Mouse (Mus musculus) CH12.LX (cell line): ENCODE results near the gene Plcxd2. TPM values are rescaled to one million over a fixed set of nuclear protein-coding genes. Genes with fewer than 3 reads are reported as not detected.

Source experiments
- DNase-seq: peaks from one replicate; pipeline ENCODE4 v3.0.0-alpha.2; 2013; ENCODE audit errors: extremely low read depth
- H3K27ac ChIP-seq: 2 replicates; pipeline ENCODE4 v1.5.1; 2012; ENCODE audit warnings: low read depth, mild to moderate bottlenecking, control low read depth, moderate library complexity; ENCODE audit not compliant: insufficient read depth
- H3K27me3 ChIP-seq: replicated peaks from 2 replicates; pipeline ENCODE3; 2012; ENCODE audit warnings: inconsistent platforms
- H3K36me3 ChIP-seq, 2 experiments: replicated peaks in 1 of 2; 2 replicates each; pipeline versions ENCODE3 to v1.6.1; 2012; ENCODE audit warnings: inconsistent platforms in 1 of 2, low read length in 1 of 2, mild to moderate bottlenecking in 1 of 2, mixed read lengths in 1 of 2, moderate library complexity in 1 of 2; ENCODE audit not compliant: control insufficient read depth in 1 of 2, insufficient read depth in 1 of 2
- H3K4me1 ChIP-seq, 2 experiments: 2 replicates each; pipeline ENCODE4 v1.6.1; 2012; ENCODE audit warnings: inconsistent platforms in 1 of 2, moderate library complexity in 1 of 2; ENCODE audit not compliant: insufficient read depth in 2 of 2, control insufficient read depth in 1 of 2
- H3K4me2 ChIP-seq: 2 replicates; pipeline ENCODE4 v1.6.1; 2012; ENCODE audit warnings: low read depth, mild to moderate bottlenecking, control low read depth; ENCODE audit not compliant: poor library complexity, insufficient read depth, severe bottlenecking
- H3K4me3 ChIP-seq, 3 experiments: fragments of 150-350 bp in 1 of 3; sonication (generic) in 1 of 3; replicated peaks in 1 of 3; 2 replicates each; pipeline versions ENCODE3 to v1.5.1; 2011 to 2012; ENCODE audit warnings: low read depth in 2 of 3, low read length in 2 of 3, mild to moderate bottlenecking in 2 of 3, moderate library complexity in 2 of 3, control low read depth in 1 of 3, improper control_type of control experiment in 1 of 3, inconsistent platforms in 1 of 3, mixed read lengths in 1 of 3; ENCODE audit not compliant: poor library complexity in 1 of 3
- H3K79me2 ChIP-seq: replicated peaks from 2 replicates; pipeline ENCODE4 v1.6.1; 2012; ENCODE audit warnings: mild to moderate bottlenecking, moderate library complexity; ENCODE audit not compliant: control insufficient read depth, poor library complexity, insufficient read depth, severe bottlenecking; ENCODE audit errors: extremely low read depth
- H3K9ac ChIP-seq: 2 replicates; pipeline ENCODE4 v1.6.1; 2012; ENCODE audit warnings: low read depth, mild to moderate bottlenecking, control low read depth, moderate library complexity; ENCODE audit not compliant: insufficient read depth
- H3K9me3 ChIP-seq: replicated peaks from 2 replicates; pipeline ENCODE3; 2012; ENCODE audit warnings: low read length, inconsistent platforms, mixed read lengths
- BHLHE40 ChIP-seq: IDR thresholded peaks from 2 replicates; pipeline ENCODE4 v1.6.1; 2011; ENCODE audit warnings: mild to moderate bottlenecking, low read depth, low read length, improper control_type of control experiment
- CHD1 ChIP-seq: IDR thresholded peaks from 2 replicates; pipeline ENCODE4 v1.6.1; 2012; ENCODE audit warnings: low read depth, low read length, improper control_type of control experiment, inconsistent platforms
- CHD2 ChIP-seq: IDR thresholded peaks from 2 replicates; pipeline ENCODE4 v1.6.1; 2011; ENCODE audit warnings: low read length, improper control_type of control experiment
- CTCF ChIP-seq, 2 experiments: IDR thresholded peaks in 1 of 2; conservative IDR thresholded peaks in 1 of 2; 2 replicates each; pipeline ENCODE4 v1.5.1; 2011 to 2012; ENCODE audit warnings: low read depth in 2 of 2, low read length in 2 of 2, improper control_type of control experiment in 1 of 2, inconsistent platforms in 1 of 2, mild to moderate bottlenecking in 1 of 2, moderate library complexity in 1 of 2
- E2F4 ChIP-seq: IDR thresholded peaks from 2 replicates; pipeline ENCODE4 v1.6.1; 2011; ENCODE audit warnings: low read depth, low read length, improper control_type of control experiment; ENCODE audit not compliant: insufficient replicate concordance
- ELF1 ChIP-seq: IDR thresholded peaks from 2 replicates; pipeline ENCODE4 v1.6.1; 2014; ENCODE audit warnings: low read depth, mild to moderate bottlenecking, inconsistent platforms, low read length, improper control_type of control experiment
- ETS1 ChIP-seq: conservative IDR thresholded peaks from 2 replicates; pipeline ENCODE4 v1.6.1; 2012; ENCODE audit warnings: low read depth, mild to moderate bottlenecking, inconsistent platforms, low read length, improper control_type of control experiment, moderate library complexity
- HCFC1 ChIP-seq: IDR thresholded peaks from 2 replicates; pipeline ENCODE4 v1.6.1; 2012; ENCODE audit warnings: low read depth, mild to moderate bottlenecking, inconsistent platforms, low read length, improper control_type of control experiment
- JUND ChIP-seq: conservative IDR thresholded peaks from 2 replicates; pipeline ENCODE4 v1.6.1; 2011; ENCODE audit warnings: low read depth, low read length, improper control_type of control experiment
- KAT2A ChIP-seq: IDR thresholded peaks from 2 replicates; pipeline ENCODE4 v1.6.1; 2012; ENCODE audit warnings: low read length, improper control_type of control experiment, inconsistent platforms; ENCODE audit not compliant: insufficient replicate concordance
- MXI1 ChIP-seq: IDR thresholded peaks from 2 replicates; pipeline ENCODE4 v1.6.1; 2011; ENCODE audit warnings: mild to moderate bottlenecking, low read depth, low read length, improper control_type of control experiment
- MYC ChIP-seq: IDR thresholded peaks from 2 replicates; pipeline ENCODE4 v1.6.1; 2011; ENCODE audit warnings: low read depth, mild to moderate bottlenecking, improper control_type of control experiment, low read length
- NELFE ChIP-seq: IDR thresholded peaks from 2 replicates; pipeline ENCODE4 v1.6.1; 2011; ENCODE audit warnings: low read depth, low read length, improper control_type of control experiment
- POLR2A ChIP-seq: IDR thresholded peaks from 2 replicates; pipeline ENCODE4 v1.6.1; 2011; ENCODE audit warnings: low read depth, mild to moderate bottlenecking, improper control_type of control experiment, low read length
- POLR2AphosphoS2 ChIP-seq: IDR thresholded peaks from 2 replicates; pipeline ENCODE4 v1.6.1; 2011; ENCODE audit warnings: low read depth, low read length, improper control_type of control experiment
- SIN3A ChIP-seq: IDR thresholded peaks from 2 replicates; pipeline ENCODE4 v1.6.1; 2012; ENCODE audit warnings: low read length, improper control_type of control experiment, inconsistent platforms
- SMC3 ChIP-seq: IDR thresholded peaks from 2 replicates; pipeline ENCODE4 v1.6.1; 2011; ENCODE audit warnings: low read depth, low read length, improper control_type of control experiment
- TCF12 ChIP-seq: IDR thresholded peaks from 2 replicates; pipeline ENCODE4 v1.6.1; 2014; ENCODE audit warnings: low read depth, mild to moderate bottlenecking, inconsistent platforms, low read length, improper control_type of control experiment
- UBTF ChIP-seq: IDR thresholded peaks from 2 replicates; pipeline ENCODE4 v1.6.1; 2012; ENCODE audit warnings: low read depth, mild to moderate bottlenecking, inconsistent platforms, low read length, improper control_type of control experiment, moderate library complexity
- USF1 ChIP-seq: IDR thresholded peaks from 2 replicates; pipeline ENCODE4 v1.6.1; 2014; ENCODE audit warnings: low read depth, mild to moderate bottlenecking, inconsistent platforms, low read length, improper control_type of control experiment
- ZC3H11A ChIP-seq: IDR thresholded peaks from 2 replicates; pipeline ENCODE4 v1.6.1; 2012; ENCODE audit warnings: low read depth, mild to moderate bottlenecking, inconsistent platforms, low read length, improper control_type of control experiment
- ZMIZ1 ChIP-seq: IDR thresholded peaks from 2 replicates; pipeline ENCODE4 v1.6.1; 2012; ENCODE audit warnings: low read depth, mild to moderate bottlenecking, inconsistent platforms, low read length, improper control_type of control experiment
- ZNF384 ChIP-seq: IDR thresholded peaks from 2 replicates; pipeline ENCODE4 v1.6.1; 2012; ENCODE audit warnings: low read depth, low read length, improper control_type of control experiment, inconsistent platforms
- dilution Hi-C: fragments of 300-500 bp; cut with MboI; formaldehyde crosslinking; loops from 2 replicates; pipeline ENCODE4 v1.14.3; 2020; ENCODE audit warnings: low sequenced_read_pairs; ENCODE audit not compliant: extremely low pct_unique_long_range_greater_than_20kb, extremely low pct_ligation_motif_present
- in situ Hi-C: fragments of 300-500 bp; cut with MboI; formaldehyde crosslinking; loops from 3 replicates; pipeline ENCODE4 v1.14.3; 2019; ENCODE audit warnings: low sequenced_read_pairs, low pct_ligation_motif_present, low pct_unique_long_range_greater_than_20kb, mixed read lengths
- polyA plus RNA-seq: library from polyadenylated mRNA; unstranded; fragments of >175 nt; gene quantifications from 2 replicates; pipeline ENCODE4 v1.2.1, GENCODE M21; 2012; ENCODE audit warnings: low read depth; ENCODE audit not compliant: insufficient read length
- total RNA-seq, 2 experiments: library from RNA; depleted of rRNA; stranded (reverse); fragments of 300-350 nt in 1 of 2; fragments of >200 nt in 1 of 2; gene quantifications; 2 replicates each; pipeline ENCODE4 v1.2.3; 2012 to 2014

The Plcxd2 gene
- total and polyA plus RNA-seq, 3 experiments = not detected

DNA sequence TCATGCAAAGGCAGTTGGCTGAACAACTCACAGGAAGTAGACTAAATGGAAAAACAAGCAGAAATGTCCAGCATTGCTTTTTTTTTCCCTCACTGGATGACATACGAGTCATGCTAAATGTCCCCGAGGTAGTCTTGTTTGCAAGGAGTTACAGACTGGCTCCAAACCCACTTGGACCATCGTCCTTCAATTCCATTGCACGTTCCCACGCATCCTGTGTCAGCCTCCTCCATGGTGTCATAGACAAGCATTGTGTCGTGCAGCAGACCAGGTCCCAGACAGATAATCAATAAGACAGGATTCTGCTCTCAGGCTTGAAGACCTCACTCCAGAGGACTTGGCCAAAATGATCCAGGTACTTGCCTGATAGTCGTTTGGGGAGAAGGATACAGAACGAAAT lies 46.2 kb downstream of the Plcxd2 start:
- no peak overlapping the region for H3K4me2 ChIP-seq
- no peaks in the 10 kb centered on the region for H3K36me3 ChIP-seq
- in situ Hi-C loops = no loop called here
- H3K4me1 ChIP-seq = peaks cover 0 to 2% of the 10 kb centered on the region in 2 experiments; a peak in 3 of 4 replicates
- no peaks in the 10 kb centered on the region for H3K79me2 ChIP-seq
- no peak for DNase-seq
- no peak overlapping the region for H3K9ac ChIP-seq
- TF ChIP-seq USF1 (no peak), SMC3 (no peak), JUND (no peak), TCF12 (no peak), CTCF (conservative IDR thresholded peaks at IDR 0.05 in 1 of 2, IDR thresholded peaks at IDR 0.05 in 1 of 2; ENCODE audit: low read depth in 2 of 2, low read length in 2 of 2) (no peak), CHD1 (no peak), E2F4 (no peak), ZC3H11A (no peak), ETS1 (no peak), POLR2A (no peak), ZMIZ1 (no peak), MXI1 (no peak), HCFC1 (no peak), KAT2A (no peak), POLR2AphosphoS2 (no peak)
- TF ChIP-seq, all 38 proteins: peak for 0
- H3K27me3 ChIP-seq = no peaks in the 10 kb centered on the region
- H3K9me3 ChIP-seq = no peaks in the 10 kb centered on the region
- dilution Hi-C loops = no loop called here
- no peak overlapping the region for H3K27ac ChIP-seq
- H3K4me3 ChIP-seq = no peak overlapping the region

DNA sequence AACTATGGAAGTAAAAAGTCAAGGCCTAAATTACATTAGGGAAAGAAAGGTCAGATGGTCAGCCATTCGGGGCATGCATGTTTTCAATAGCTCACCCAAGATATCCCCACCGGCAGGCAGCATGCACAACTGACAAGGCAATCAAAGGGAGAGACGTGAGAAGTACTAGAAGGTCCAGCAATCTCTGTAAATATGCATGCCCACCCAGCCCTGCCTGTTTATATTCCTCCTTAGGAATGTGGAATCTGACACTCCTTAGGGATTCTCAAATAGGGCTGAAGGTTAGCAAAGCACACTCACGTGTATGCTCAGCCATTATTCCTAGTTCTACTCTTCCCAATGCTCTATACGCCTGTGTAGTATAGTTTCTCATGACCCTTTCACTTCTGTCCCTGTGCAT lies 46.9 kb downstream of the Plcxd2 start:
- Histone ChIP-seq H3K36me3 (no peaks in the 10 kb centered on the region), H3K9ac (no peak overlapping the region), H3K27ac (no peak overlapping the region), H3K4me2 (no peak overlapping the region), H3K9me3 (no peaks in the 10 kb centered on the region), H3K27me3 (no peaks in the 10 kb centered on the region), H3K4me3 (no peak overlapping the region), H3K4me1 (peaks cover 0 to 2% of the 10 kb centered on the region in 2 experiments; a peak in 2 of 4 replicates), H3K79me2 (no peaks in the 10 kb centered on the region)
- in situ Hi-C loops = no loop called here
- DNase-seq = no peak
- dilution Hi-C loops = no loop called here
- no peak for TF ChIP-seq MYC
- TF ChIP-seq ZNF384 = no peak
- TF ChIP-seq CHD1 = no peak
- no peak for TF ChIP-seq JUND
- TF ChIP-seq BHLHE40 = no peak
- no peak for TF ChIP-seq HCFC1
- no peak for TF ChIP-seq POLR2AphosphoS2
- no peak for TF ChIP-seq SIN3A
- no peak for TF ChIP-seq UBTF
- no peak for TF ChIP-seq ETS1
- TF ChIP-seq NELFE = no peak
- no peak for TF ChIP-seq CHD2
- no peak for TF ChIP-seq ELF1
